Mouse (Mus musculus) mature B cell (primary cell): ENCODE results near the gene Zfp383.
"Not testable (repeated sequence)": the region's sequence is repeated elsewhere in the genome, so short reads cannot be mapped to it uniquely, and the experiment has no call there.

Source experiments
- in situ Hi-C: fragments of 300-500 bp; cut with MboI; formaldehyde crosslinking; loops from 2 replicates; pipeline ENCODE4 v1.14.3; 2019

The Zfp383 gene

DNA sequence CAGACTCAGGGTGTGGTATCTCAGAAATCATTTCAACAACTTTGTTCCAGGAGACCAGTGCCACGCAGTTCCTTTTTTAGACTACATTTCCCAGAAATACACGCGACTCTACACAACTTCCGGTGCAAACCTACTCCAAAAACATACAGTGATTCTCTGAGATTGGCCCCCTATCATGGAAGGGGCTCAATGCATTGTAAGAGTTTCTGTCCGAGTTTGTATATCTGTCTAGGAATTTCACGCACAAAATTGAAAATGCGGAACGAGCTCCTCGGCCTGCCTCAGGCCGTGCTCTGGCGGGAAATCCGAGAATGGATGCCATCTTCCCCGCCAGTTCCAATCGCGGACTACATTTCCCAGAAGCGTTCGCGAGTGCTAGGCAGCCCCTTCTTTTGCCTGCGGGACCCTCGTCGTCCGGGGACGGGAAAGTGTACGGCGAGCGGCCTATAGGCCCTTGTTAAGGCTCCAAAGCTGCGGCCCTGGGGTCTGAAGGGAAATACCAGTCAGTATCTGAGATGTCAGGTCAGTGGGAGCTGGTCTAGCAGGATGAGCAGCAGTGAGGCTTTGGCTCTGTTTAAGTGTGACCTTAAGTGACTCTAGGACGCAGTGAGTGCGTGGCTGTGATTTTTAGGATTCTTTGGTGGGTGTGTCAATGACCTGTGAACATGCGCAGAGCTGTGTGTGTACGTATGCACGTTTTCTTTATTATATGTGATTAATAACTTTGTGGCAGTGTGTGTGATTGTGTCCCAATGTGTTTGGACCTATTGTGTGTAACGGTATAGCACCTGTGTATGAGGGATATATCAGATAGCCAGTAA is at the start of gene Zfp383:
Gene Zfp383 (plus strand): TSS at position 94 of the 821 bp plus-strand sequence.
- in situ Hi-C loops: no loop called here

- in situ Hi-C loops: no loop called here
Measured at GRCm38 (mm10) chr7:29859532-29860517, 48.2 kb upstream of the Zfp383 start, which contains the start of gene Zfp420. Zfp420 (plus strand) TSS chr7:29859979.

GRCm38 (mm10) chr7:29861660-29862059 is 46.4 kb upstream of the Zfp383 start:
- in situ Hi-C loops: no loop called here

DNA sequence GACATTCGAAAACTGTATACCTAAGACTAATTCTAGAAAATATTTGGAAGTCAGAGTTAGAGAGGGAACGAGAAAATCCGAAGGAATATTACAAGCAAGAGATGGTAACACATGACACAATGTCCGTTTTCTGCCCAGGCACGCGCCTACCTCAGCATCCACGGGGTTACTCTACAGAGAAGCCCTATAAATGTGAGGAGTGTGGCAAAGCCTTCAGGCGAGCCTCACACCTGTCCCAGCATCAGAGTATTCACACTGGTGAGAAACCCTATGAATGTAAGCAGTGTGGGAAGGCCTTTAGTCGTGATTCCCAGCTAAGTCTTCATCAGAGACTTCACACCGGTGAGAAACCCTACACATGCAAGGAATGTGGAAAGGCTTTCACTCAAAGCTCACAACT is 33.8 kb upstream of the Zfp383 start:
- in situ Hi-C loops: no loop called here

GRCm38 (mm10) chr7:29877561-29877960 is 30.5 kb upstream of the Zfp383 start:
- in situ Hi-C loops: not testable (repeated sequence)

DNA sequence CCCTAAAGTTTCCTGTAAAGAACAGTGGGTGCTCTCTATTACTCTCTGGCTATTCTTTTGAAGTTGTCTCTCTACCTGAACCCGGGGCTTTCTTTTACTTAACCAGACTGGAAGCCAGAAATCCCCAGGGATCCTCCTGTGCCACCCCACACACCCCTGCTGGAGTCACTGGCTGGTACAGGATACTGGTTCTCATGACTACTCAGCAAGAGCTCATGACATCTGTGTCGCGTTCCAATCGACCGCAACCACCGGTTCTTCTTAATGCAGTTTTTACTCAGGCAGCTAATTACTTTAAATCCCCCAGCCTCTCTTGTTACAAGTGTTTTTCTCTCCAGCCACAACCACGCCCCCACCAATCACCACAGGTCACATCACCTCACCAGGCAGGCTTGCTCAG is 28.0 kb upstream of the Zfp383 start:
- in situ Hi-C loops: no loop called here

- in situ Hi-C loops: no loop called here
Measured at GRCm38 (mm10) chr7:29880916-29881315, 27.1 kb upstream of the Zfp383 start.

DNA sequence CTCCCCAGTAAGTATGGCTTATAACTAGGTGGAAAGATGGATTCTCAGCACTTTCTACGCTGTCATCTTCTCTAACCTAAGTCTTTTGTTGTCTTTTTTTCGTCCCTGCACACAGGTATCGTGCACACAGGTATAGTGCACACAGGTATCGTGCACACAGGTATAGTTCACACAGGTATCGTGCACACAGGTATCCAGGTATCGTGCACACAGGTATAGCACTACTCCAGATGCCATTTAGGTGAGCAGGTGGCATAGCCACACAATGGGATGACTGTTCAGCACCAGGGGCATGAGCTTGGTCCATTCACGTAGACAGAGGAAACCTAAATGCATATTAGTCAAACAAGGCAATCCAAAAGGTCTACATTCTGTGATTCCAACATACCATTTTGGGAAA is 17.5 kb upstream of the Zfp383 start:
- in situ Hi-C loops: no loop called here

DNA sequence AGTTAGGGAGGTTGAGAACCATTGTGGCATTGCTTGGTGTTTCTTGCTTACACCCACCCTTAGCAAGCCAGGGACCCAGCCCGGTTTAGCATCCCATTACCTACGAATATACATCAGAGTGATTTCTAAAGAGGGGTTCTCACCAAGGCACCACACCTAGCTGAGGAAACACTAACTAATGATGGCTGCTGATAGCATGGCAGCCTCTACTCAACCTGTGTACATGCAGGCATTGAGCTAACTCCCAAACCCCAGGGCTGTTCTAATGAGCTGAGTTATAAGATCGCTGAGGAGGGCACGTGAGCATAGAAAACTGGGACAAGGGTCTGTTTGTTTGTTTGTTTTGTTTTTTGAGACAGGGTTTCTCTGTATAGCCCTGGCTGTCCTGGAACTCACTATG is 15.3 kb upstream of the Zfp383 start:
- in situ Hi-C loops: no loop called here

- in situ Hi-C loops: no loop called here
Measured at GRCm38 (mm10) chr7:29898351-29898750, 9.7 kb upstream of the Zfp383 start.

- in situ Hi-C loops: no loop called here
Measured at GRCm38 (mm10) chr7:29904101-29904500, 3.9 kb upstream of the Zfp383 start.

DNA sequence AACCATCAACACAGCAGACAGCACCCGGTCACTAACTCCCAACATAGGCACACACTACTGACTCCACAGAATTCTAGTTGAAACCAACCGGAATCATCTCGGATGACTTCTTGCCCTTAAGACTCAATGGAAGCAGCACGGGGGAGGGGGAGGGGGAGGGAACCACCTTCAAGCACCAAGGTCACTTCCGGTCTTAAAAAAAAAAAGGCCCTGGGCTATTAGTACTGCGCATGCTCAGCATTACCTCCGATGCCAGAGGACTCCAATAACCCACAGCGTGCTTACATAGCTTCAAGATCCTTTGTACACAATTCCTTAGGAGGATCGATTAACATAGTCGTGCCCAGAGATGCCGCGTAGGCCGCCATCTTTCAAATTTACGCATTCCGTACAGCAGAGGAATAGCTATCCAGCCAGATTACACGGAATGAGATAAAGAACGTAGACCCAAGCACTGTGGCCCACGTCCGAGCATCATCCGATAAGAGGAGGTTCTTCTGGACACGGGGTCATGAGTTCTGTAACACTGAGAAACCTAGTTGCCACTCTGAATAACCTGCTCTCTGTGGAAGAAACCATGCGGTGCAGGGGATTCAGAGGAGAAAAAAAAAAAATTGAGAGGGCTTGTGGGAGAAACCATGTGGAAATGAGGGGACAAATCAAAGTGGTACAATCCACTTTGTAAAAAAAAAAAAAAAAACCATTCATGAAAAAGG is 1.9 kb upstream of the Zfp383 start, which contains the start of gene Zfp27:
Gene Zfp27 (minus strand): TSS at position 607 of the 716 bp plus-strand sequence.
- in situ Hi-C loops: no loop called here

- in situ Hi-C loops: no loop called here
Measured at GRCm38 (mm10) chr7:29906682-29907058, 1.4 kb upstream of the Zfp383 start.

- in situ Hi-C loops: no loop called here
Measured at GRCm38 (mm10) chr7:29907206-29907605, 817 bp upstream of the Zfp383 start.

- in situ Hi-C loops: no loop called here
Measured at GRCm38 (mm10) chr7:29910252-29910651, 2.2 kb downstream of the Zfp383 start.

GRCm38 (mm10) chr7:29912172-29912571 is 4.1 kb downstream of the Zfp383 start:
- in situ Hi-C loops: no loop called here

DNA sequence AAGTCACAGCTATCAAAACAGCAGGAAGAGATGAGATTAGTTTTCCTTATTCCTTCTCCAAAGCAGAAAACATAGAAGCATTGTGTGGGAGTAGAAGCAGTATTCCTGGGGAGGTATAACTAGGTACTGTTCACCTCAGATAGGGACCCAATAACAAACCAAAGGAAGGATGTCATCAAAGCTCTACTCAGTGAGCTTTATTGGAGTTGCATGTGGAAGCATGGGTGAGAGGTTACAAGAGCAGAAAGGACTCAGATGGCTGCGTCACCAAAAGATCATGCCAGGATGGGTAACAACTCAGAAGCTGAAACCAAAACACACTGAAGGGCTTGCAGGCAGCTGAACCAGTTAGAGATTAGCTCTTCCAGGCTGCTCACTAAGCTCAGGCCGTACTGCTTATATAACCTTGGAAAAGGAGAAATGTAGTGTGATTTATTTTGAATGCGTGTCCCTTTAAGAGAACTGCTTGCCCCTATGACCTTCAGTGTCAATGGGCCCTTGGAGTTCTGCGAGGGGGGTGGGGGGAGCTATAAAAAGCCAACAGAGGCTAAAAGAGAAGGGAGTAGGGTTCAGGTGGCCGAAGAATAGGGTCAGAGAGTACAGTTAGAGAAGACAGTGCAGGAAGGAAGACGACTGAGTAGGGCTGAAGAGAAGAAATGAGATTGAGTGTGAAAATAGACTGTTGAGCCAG is 9.5 kb downstream of the Zfp383 start:
- in situ Hi-C loops: no loop called here

- in situ Hi-C loops: no loop called here
Measured at GRCm38 (mm10) chr7:29918062-29918453, 10.0 kb downstream of the Zfp383 start.

GRCm38 (mm10) chr7:29921439-29922093 is 13.5 kb downstream of the Zfp383 start:
- in situ Hi-C loops: no loop called here

GRCm38 (mm10) chr7:29922780-29923179 is 14.8 kb downstream of the Zfp383 start:
- in situ Hi-C loops: no loop called here

DNA sequence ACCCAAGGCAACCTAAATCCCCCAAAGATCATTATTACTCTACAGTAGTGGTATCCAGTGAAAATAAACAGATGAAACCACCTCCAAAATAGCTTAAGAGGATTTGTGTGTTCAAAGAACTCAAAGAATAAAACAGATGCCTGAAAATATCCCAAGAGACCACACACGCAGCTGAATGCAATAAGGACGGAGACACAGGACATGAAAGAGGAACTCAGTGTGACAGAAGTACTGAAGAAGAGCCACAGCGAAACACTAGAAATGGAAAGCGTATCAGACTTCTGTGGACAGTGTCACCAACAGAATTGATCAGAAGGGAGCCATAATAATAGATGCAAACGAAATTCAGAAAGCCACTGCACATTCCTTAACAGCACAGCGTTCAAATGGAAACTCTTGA is 30.8 kb downstream of the Zfp383 start:
- in situ Hi-C loops: no loop called here
